Mouse (Mus musculus) left cerebral cortex, adult 11 months (tissue): ENCODE data around the gene Otop2.

Source experiments
- DNase-seq: peaks from one replicate; pipeline ENCODE4 v3.0.0; 2022; ENCODE audit warnings: low spot score

Otop2 gene

DNA sequence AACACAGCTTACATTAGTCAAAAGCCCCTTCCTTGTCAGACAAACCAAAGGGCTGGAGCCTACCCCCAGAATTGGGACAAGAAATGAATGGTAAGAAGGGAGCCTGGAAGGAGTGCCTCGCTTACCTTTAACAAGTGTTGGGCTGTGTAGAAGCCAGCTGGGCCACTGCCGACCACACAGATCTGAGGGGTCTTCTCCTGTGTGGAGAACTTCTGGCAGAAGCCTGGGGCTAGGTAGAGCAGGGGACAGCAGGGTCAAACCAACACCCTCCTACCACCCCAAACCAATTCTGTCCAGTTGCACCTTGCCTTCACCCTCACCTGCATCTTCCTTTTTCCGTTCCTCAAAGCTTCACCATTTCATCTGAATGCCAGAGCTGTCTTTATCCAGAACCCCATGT, 31.0 kb upstream of the Otop2 start:
- no peak for DNase-seq

DNA sequence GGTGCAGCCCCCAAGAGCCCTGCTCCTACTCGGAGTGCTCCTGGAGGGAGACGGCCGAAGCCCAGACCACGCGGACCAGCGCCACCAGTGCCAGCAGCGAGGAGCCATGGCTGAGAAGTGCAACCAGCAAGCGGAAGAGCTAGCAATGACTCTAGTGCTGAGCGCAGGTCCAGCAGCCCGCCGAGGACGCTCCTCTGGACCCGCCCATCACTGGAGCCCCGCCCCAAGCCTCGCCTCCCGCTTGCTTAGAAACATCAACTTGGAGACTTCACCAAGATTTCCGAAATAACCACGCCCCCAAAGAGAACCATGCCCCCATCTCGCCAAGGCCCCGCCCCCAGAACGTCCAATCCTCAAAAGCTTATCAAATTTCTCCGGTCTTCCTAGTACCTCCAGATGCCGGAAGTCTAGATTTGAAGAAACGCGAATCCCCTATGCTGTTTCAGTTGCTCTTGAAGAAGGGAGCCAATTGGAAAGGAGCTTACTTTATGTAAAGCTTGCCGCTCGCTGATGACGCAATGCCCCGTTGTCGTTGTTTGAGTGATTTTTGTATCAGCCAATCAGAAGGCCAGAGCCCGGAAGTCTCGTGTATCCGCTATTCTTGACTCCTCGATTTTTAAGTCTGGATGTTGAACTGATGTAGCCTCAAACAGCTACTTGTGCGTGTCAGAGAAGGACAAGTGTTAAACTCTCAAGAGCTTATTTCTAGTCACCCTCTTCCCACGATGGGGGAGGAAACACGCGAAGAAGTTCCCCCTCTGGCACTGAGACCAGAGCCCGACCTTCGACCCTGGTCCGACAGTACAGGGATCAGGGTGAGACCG, 30.0 kb upstream of the Otop2 start, which contains the start of gene Fdxr:
TSS of gene Fdxr (minus strand) at position 271 of the 824 bp plus-strand sequence.
- DNase-seq = peak; percentile 98

DNA sequence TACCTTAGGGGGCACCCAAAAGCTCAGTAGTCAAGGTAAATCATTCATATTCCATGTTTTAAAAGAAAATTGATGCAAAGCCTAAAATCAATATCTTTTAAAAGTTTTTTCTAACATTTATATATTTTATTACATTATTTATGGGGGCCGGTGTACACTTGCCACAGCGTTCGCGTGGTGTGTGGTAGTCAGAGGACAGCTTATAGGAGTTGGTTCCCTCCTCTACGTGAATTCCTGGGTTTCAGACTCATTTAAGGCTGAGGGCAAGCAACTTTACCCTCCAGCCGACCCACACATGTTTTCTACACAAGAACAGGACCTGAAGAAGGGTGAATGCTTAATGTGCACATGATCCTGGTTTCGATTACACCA, 29.4 kb upstream of the Otop2 start:
- no peak for DNase-seq

DNA sequence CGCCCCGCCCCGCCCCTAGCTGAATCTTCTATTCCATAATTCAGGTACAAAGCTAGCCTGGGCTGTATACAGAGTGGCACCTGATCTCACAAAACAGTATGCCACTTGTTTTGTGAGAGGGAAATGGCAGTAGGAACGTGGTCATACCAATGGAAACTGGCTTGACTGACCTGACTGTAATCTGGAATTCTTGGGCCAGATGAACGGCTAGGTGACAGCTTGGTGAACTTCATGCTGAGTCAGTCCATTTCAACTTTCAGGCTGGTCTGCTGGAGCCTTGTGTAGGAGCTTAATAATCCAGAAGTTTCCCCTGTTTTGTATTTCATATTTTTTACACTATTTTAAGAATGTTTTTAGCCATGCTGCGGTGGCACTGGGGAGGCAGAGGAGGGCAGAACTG, 28.8 kb upstream of the Otop2 start:
- no peak for DNase-seq

DNA sequence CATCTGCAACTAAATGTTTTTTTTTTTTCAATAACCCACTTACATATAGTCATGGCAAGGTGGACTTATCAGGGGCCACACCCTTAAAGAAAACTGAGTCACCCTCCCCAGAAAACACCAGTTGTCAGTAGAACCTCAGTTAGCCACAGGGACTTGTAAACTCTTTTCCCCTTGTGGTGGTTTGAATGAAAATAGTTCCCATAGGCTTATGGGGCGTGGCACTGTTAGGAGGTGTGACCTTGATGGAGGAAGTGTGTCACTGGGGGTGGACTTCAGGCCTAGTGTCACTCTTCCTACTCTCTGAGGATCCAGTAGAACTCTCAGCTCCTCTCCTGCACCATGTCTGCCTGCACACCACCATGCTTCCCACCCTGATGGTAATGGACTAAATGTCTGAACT, 27.2 kb upstream of the Otop2 start:
- DNase-seq = no peak

DNA sequence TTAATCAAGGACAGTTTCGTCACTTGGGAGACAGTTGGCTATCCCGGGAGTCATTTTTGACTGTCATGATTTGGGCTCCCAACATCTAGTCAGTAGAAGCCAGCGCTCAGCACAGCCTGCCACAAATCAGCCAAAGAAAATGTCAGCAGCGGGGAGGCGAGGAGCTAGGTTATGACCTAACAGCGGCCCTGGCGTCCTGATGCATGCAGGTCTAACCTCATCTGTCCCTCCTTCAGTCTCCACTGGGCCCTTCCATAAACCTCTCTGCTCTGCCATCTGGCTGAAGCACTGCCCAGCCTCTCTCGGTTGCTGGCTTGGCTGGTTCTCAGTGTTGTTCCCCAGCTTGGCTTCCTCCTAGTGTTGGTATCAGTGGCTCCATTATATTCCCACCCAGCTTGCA, 24.7 kb upstream of the Otop2 start:
- no peak for DNase-seq

DNA sequence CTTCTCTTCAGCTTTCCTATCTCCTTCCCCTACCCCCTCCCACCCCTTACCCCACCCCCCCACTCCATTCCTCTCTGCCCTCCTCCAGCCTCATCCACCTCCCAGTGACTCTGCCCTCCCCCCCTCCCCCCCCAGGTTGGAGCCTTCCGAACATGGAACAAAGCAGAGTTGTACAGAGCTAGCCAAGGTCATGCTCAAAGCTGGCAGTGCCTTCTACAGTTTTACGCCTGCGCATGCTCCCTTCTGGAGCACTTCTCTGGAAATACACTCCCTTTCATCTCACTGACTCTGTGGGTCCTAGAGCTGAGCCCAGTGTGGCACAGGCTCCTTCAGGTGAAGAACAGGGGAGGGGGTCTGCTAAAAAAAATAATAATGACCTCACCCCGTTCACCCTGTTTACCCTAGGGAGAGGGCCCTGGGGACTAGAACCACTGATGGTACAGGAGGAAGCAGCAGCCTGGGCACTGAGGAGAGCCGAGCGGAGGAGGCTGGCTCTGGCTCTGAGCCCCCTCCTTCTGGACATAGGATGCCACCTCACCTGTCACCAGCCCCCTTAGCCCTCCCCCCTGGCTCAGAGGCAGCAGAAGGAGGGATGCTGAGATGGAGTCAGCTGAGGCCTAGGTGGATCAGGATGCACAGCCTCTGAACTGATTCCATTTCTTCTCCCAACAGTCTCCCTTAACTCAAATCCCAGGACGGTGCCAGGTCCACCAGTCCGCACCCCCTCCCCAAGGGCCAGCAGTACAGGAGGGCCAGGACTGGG, 24.1 kb upstream of the Otop2 start:
- DNase-seq = no peak

DNA sequence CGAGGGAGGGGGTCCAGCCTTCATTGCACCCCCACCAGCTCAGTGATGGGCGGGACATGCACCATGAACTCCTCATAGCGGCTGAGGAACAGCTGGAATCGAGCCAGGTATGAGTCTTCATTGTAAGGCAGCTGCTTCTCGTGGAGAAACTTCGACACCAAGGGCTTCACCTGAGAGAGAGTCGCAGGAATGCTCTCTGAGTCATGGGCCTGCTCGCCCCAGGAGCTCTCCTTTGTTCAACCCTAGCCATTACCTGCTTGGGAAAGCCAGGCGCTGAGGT, 23.5 kb upstream of the Otop2 start:
- DNase-seq = no peak

DNA sequence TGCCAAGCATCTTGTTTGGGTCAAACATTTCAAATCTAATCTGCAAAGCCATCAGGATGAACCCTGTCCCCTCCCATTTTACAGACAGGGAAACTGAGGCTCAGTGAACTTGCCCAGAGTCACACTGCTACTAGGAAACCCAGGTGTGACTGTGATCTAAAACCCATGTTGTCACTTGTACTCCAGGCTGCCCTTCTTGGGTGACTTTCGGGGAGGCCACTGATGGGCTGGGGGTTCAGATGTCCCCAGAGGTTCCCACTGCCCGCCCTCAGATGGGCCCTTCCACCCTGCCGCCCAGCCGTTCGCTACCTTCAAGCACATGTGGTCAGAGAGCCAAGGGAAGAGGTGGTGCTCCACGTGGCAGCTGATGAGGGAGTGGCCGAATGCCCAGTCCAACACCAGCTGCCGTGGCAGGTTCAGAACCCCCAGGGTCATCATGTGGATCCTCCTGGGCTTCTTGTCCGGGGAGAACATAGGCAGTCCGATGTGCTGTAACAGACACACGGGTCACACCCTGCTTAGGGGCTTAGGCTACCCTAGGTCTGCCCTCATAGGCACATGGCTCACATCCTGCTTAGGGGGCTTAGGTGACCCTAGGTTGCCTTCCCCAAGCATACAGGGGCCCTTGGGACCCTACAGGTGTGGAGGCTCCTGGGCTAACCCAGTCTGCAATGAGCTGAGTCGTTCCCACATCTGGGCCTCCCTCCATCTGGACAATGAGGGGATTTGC, 22.9 kb upstream of the Otop2 start:
- no peak for DNase-seq

DNA sequence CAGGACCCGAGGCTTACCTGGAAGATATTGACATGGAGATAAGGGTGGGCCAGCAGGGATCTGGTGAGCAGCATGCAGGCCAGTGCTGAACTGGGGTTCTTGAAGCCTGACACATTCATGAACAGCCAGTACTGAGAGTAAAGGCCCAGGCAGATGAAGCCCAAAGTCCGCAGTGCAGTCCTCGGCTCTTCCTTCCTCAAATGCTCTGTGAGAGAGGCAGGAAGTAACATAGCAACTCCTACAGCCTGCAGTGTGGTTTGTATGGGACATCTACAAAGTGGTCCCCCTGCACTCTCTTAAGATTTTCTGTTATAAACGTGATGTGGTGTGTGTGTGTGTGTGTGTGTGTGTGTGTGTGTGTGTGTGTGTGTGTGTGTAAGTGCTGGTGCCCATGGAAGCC, 21.7 kb upstream of the Otop2 start:
- no peak for DNase-seq

DNA sequence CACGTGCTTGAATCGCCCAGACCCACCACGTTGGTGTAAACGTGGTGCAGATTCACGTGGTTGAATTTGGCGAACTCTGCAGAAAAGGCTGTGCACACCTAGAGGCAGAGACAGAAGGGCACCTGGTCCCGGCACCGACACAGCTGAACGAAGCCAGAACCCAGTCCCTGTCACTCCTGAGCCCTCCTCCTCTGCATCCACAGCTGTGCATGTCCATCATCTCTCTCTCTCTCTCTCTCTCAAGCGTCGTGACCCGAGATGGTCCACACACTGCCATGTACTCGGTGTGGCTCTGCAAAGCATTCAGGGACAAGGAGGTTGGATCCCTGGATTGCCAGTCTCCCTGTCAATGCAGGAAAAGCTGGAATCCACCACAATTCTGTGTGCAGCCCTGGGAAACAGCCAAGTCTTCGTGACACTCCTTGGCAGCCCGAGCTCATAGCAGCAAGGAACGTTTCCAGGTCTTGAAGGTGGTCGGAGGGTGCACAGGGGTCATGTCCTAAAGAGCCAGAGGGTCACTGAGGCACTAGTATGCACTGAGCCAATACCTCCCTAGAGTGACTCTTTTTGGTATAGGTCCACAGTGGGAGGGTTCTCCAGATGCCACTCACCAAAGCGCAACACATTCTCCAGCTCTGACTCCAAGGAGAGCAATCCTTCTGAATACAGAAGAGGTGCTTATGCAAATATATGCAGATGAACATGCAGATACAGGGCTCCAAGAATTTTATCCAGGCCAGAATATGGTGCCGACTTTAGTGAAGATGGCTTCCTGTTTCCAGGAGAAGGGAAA, 20.6 kb upstream of the Otop2 start:
- DNase-seq = no peak

DNA sequence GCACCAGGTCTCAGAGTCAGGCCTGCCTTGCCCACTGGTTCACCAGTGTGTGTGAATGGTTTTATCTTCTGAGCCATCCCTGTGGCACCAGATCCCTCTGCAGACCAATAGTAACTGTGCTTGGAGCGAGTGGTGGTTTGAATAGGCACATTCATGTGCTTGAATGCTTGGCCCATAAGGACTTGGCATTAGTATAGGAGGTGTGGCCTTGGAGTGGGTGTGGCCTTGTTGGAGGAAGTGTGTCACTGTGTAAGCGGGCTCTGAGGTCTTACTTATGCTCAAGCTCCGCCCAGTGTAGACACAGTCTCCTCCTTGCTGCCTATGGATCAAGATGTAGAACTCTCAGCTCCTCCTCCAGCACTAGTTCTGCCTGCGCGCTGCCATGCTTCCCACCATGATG, 19.6 kb upstream of the Otop2 start:
- no peak for DNase-seq

DNA sequence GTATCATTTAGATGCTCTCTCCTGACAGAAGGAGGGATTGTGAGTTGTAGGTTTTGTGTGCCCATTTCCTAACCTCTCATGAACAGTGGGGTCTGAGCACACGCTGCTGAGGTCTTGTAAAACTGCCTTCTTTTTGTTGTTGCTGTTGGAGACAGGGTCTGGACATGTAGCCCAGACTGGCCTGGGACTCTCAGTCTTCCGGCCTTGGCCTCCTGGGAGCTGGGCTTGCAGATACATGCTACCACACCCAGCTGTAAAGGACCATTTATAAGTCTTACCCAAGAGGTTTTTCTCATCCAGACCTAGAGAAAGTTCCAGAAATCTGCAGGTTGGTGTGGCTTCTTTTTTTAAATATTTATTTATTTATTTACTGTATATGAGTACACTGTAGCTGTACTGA, 18.7 kb upstream of the Otop2 start:
- no peak for DNase-seq

DNA sequence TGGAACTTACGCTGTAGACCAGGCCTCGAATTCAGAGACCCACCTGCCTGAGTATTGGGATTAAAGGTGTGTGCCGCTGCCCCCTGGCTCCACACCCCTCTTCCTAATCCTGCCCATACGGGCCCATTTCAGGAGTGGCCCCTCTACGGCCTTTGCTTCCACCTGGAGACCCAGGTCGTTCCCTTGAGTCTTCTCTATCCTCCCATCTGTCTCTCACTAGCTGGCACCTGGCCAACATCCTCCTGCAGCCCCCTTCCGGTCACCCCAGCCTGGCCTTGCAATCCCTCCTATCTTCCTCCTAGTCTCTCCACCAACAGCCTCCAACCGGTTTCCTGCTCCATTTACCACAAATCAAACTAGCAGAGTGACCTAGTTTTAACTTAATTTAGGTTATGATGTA, 17.1 kb upstream of the Otop2 start:
- DNase-seq = no peak

DNA sequence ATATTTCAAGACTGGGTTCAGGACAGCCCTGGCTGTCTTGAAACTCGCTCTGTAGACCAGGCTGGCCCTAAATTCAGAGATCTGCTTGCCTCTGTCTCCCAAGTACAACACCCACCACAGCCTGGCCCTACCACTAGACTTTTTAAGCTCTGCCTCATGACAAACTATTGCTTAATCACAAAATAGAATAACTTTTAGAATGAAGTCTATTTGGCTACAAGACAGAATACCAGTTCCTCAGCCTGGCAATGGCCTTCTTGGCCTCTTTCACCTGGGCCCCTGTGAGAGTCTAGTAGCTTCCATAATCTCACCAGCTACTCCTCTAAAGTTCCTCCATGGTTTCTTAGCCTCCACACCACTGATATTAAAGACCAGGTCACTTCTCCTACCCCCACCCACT, 16.6 kb upstream of the Otop2 start:
- no peak for DNase-seq

DNA sequence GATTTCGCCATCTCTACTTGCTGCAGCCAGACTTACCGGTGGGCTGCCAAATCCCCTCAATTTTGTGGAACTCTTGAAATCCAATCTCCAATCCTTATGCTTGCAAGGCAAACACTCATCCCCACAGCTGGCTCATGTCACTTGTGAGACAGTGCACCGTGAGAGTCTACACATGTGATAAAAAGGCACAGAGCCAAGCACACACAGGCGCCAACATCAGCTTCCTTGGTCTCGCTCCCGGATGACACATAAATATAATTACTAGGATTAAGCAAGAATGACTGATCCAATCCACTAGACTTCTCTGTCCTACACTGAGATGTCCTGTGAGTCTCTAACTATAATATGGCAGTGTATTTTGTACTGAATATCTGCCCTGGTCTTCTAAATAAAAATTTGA, 16.0 kb upstream of the Otop2 start:
- no peak for DNase-seq

DNA sequence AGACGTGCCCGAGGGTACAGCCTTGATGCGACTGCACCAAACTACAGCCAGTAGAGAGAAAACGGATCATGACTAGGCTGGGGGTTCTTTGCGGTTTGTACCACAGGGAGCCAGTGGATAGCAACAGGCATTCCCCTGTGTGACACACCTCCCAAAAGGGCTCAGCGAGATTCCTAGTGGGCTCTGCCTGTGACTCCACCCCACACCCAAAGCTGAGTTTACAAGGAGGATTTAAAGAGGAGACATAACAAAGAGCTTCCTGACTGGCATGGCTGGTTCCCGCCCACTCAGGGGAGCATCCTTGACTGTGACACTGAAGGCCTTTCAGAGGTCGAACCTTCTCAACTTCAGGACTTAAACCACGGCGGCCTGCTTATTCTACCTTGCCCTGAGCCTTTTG, 15.5 kb upstream of the Otop2 start:
- no peak for DNase-seq

DNA sequence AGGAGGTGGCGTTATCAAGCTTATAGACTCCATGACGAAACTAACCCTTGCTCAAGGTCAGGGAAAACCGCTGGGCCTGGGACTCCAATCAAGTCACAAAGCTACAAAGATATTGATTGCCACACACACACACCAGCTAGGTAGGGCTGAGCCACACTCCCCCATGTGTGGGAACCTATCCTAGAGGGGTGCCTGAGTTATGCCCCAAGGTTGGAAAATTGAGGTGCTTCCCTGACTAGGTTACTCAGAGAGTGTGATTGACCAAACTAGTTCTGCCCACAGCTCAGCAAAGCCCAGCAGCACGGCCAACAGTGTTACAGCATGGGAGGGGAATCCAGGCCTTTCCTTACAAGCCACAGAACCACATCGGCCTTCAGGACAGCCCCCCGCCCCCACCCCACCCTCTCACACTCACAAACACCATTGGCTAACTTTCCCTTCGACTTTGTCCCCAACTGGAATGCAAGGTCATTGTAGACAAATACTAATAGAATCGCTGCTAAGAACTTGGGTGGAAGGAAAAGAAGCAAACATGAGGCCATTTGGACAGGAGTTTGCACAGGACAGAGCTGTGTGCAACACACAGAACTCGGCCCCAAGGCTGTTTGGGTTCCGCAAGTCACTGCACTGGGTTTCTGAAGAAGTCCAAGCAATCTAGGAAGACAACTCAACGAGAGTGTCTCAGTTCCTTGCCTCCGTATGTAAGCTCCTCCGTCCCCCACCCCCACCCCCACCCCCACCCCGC, 14.2 kb upstream of the Otop2 start:
- no peak for DNase-seq

DNA sequence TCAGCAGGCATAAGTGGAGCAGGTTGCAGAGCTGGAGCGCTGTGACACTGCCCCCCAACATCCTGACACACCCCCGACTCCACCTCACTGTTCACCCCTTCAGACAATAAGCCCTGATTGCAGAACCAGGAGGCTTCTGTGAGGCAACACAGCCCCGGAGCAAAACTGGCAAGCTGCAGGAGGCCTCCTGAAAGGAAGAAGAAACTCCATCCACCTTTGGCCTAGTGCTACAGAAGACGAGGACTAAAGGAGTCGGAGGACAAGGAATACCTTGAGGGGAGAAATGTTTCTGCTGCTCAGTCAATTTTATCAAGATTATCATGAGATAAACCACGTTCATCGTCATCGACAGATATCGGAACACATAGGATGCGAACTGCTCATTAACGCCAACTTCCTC, 11.0 kb upstream of the Otop2 start:
- no peak for DNase-seq

DNA sequence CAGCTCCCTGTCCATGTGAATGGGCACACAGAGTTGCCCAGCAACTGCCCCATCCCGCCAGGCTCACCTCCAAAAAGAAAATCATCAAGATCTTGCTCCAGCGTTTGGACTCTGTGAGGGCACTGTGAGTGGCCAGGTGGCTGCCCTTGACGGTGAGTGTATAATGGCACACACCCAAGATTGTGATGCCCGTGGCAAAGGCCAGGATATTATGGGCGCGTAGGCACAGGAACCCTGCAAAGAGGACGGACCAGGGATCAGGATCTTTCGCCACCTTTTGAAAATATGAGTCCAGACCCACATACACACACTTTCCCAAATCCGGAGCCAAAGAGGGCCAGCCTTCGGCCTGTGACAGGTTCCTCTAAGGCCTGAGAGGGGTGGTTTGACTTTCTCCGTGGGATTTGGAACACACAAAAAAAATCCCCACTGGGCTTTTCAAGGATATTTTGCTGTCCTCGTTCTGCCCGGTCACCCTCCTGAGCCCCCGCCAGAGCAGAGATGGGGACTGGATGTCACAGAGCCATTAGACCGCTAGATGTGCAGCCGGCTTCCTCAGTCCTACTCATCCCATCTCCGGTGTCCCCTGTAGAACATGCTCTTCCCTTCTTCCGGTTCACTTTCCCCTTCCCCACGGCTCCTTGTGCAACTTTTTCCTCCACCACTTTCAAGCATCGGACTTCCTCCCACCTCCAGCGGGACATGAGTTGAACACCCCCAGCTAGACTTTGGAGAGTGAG, 10.3 kb upstream of the Otop2 start:
- no peak for DNase-seq

DNA sequence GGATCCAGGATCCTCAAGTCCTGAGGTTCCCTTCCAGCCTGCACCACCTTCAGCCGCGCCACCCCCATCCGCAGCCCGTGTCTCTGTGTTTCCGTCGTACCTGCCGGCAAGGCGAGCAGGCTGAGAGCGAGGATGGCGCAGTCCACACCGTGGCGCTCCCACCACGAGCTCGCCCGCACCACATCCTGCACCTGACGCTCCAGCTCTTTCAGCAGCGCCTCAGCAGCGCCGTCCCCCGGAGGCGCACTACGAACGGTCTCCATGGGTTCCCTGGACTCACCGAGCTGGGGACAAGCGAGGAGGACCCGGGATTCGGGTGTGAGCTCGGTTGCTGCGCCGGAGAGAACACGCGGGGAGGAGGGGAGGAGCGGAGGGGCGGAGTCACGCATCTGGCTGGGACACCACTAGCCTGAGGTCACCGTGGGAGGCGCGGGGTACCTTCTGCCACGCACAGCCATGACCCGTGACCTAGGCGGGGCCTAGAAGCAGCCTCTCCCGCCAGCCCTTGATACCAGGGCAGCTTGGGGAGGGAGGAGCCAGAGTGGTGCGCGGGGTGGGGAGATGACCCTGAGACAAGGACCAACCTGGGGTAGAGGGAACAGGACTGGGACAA, 9.6 kb upstream of the Otop2 start, which contains the start of gene Fads6:
TSS of gene Fads6 (minus strand) at position 450 of the 613 bp plus-strand sequence.
- peak; percentile 77 for DNase-seq
